Comparison of ENCODE assay signal across 21 mouse cellular contexts in genomic region chr8:118539559-118539819, GRCm38 (mm10).
DNase-seq lines count a peak whose midpoint lies in the region; ATAC-seq and TF ChIP-seq lines count a peak whose summit lies in the region.
"Had no signal": no experiment of that assay in that cellular context is flagged by ENCODE, and none has a peak within 500 bp of the region (broad histone marks: within the 10 kb centered on the region; RNA-seq: fewer than 3 reads in every experiment).

No protein-coding gene starts in this region.

- no peak for DNase-seq in midbrain, postnatal 0 days (ENCODE audit: low spot score)
- DNase-seq in brain, embryonic 14.5 days (ENCODE audit: low read depth), result peak; percentile 52
- DNase-seq in embryo, embryonic 11 days, result peak; percentile 16
- DNase-seq: adrenal gland, adult 2 months; adrenal gland, postnatal 25 days; cerebellum, adult 2 months; cerebellum, postnatal 10 days; gastrocnemius, postnatal 10 days; heart, adult 18-20 months; heart, postnatal 14 days; kidney, adult 11 months had no signal

- H3K4me2 ChIP-seq in forebrain, embryonic 15.5 days (replicated peaks), result no peak overlapping the region
- no peak overlapping the region for H3K4me2 ChIP-seq in forebrain, embryonic 13.5 days
- no peak overlapping the region for H3K4me2 ChIP-seq in midbrain, embryonic 13.5 days (replicated peaks)
- no peak overlapping the region for H3K4me2 ChIP-seq in midbrain, postnatal 0 days (ENCODE audit: low read depth, low read length, poor library complexity, severe bottlenecking)
- no peak overlapping the region for H3K4me2 ChIP-seq in kidney, embryonic 15.5 days
- H3K4me2 ChIP-seq: forebrain, embryonic 12.5 days; heart, embryonic 11.5 days; heart, embryonic 15.5 days; hindbrain, embryonic 15.5 days had no signal

- ATAC-seq in forebrain, embryonic 15.5 days (replicated peaks), result no peak
- ATAC-seq in forebrain, embryonic 13.5 days, result no peak
- ATAC-seq in midbrain, embryonic 13.5 days, result 0 out of 2 replicates have a peak, but pooled peaks have one; percentile 3
- no peak for ATAC-seq in midbrain, postnatal 0 days (ENCODE audit: low FRiP score)
- no peak for ATAC-seq in kidney, embryonic 15.5 days (replicated peaks; ENCODE audit: low FRiP score)
- ATAC-seq: Patski had no signal

- TF ChIP-seq POLR2A in brain, embryonic 14.5 days (IDR thresholded peaks at IDR 0.05; ENCODE audit: borderline replicate concordance, extremely low read depth, insufficient read depth, insufficient read length, poor library complexity, severe bottlenecking), result no peak

- H3K27me3 ChIP-seq in forebrain, embryonic 15.5 days, result no peaks in the 10 kb centered on the region
- H3K27me3 ChIP-seq in forebrain, embryonic 13.5 days, result no peaks in the 10 kb centered on the region
- H3K27me3 ChIP-seq in midbrain, embryonic 13.5 days, result peaks cover 80% of the 10 kb centered on the region
- no peaks in the 10 kb centered on the region for H3K27me3 ChIP-seq in midbrain, postnatal 0 days (ENCODE audit: insufficient read depth, low read length)
- no peaks in the 10 kb centered on the region for H3K27me3 ChIP-seq in kidney, embryonic 15.5 days
- H3K27me3 ChIP-seq: CH12.LX; forebrain, embryonic 12.5 days; heart, embryonic 15.5 days; Patski had no signal

- no peak for TF ChIP-seq CTCF in midbrain, postnatal 0 days (IDR thresholded peaks at IDR 0.05)
- no peak for TF ChIP-seq CTCF in brain, embryonic 14.5 days (IDR thresholded peaks at IDR 0.05; ENCODE audit: borderline replicate concordance, extremely low read depth, insufficient read depth, insufficient read length)

- H3K36me3 ChIP-seq in forebrain, embryonic 15.5 days, result no peaks in the 10 kb centered on the region
- H3K36me3 ChIP-seq in forebrain, embryonic 13.5 days (ENCODE audit: poor library complexity, severe bottlenecking), result no peaks in the 10 kb centered on the region
- no peaks in the 10 kb centered on the region for H3K36me3 ChIP-seq in midbrain, embryonic 13.5 days
- no peaks in the 10 kb centered on the region for H3K36me3 ChIP-seq in midbrain, postnatal 0 days (ENCODE audit: insufficient read depth, low read length)
- no peaks in the 10 kb centered on the region for H3K36me3 ChIP-seq in kidney, embryonic 15.5 days
- H3K36me3 ChIP-seq: forebrain, embryonic 12.5 days; heart, embryonic 15.5 days; hindbrain, embryonic 15.5 days had no signal

- peak overlapping the region; percentile 55 for H3K27ac ChIP-seq in forebrain, embryonic 15.5 days (replicated peaks)
- no peak overlapping the region for H3K27ac ChIP-seq in forebrain, embryonic 13.5 days
- no peak overlapping the region for H3K27ac ChIP-seq in midbrain, embryonic 13.5 days
- H3K27ac ChIP-seq in midbrain, postnatal 0 days (ENCODE audit: low read depth, low read length), result no peak overlapping the region
- H3K27ac ChIP-seq in kidney, embryonic 15.5 days, result no peak overlapping the region
- H3K27ac ChIP-seq: forebrain, embryonic 12.5 days; heart, embryonic 15.5 days; hindbrain, embryonic 15.5 days had no signal

- peaks cover 29% of the 10 kb centered on the region for H3K4me1 ChIP-seq in forebrain, embryonic 15.5 days
- peaks cover 12% of the 10 kb centered on the region; the same call in 1 of the 2 replicates for H3K4me1 ChIP-seq in forebrain, embryonic 13.5 days
- peaks cover 12% of the 10 kb centered on the region for H3K4me1 ChIP-seq in midbrain, embryonic 13.5 days (replicated peaks)
- H3K4me1 ChIP-seq in midbrain, postnatal 0 days (ENCODE audit: insufficient read depth, low read length), result no peaks in the 10 kb centered on the region
- no peaks in the 10 kb centered on the region for H3K4me1 ChIP-seq in kidney, embryonic 15.5 days

- no peaks in the 10 kb centered on the region for H3K9me3 ChIP-seq in forebrain, embryonic 15.5 days
- no peaks in the 10 kb centered on the region for H3K9me3 ChIP-seq in forebrain, embryonic 13.5 days (replicated peaks)
- H3K9me3 ChIP-seq in midbrain, embryonic 13.5 days, result no peaks in the 10 kb centered on the region
- no peaks in the 10 kb centered on the region for H3K9me3 ChIP-seq in midbrain, postnatal 0 days (ENCODE audit: low read length)
- H3K9me3 ChIP-seq in kidney, embryonic 15.5 days (replicated peaks), result no peaks in the 10 kb centered on the region
- H3K9me3 ChIP-seq: forebrain, embryonic 12.5 days; heart, embryonic 15.5 days; hindbrain, embryonic 15.5 days had no signal

- no peak overlapping the region for H3K4me3 ChIP-seq in forebrain, embryonic 15.5 days
- no peak overlapping the region for H3K4me3 ChIP-seq in forebrain, embryonic 13.5 days
- H3K4me3 ChIP-seq in midbrain, embryonic 13.5 days (replicated peaks), result no peak overlapping the region
- no peak overlapping the region for H3K4me3 ChIP-seq in midbrain, postnatal 0 days (ENCODE audit: low read depth, low read length)
- no peak overlapping the region for H3K4me3 ChIP-seq in kidney, embryonic 15.5 days (replicated peaks)
- H3K4me3 ChIP-seq: forebrain, embryonic 12.5 days; heart, embryonic 15.5 days; hindbrain, embryonic 15.5 days had no signal

- H3K9ac ChIP-seq in forebrain, embryonic 15.5 days (replicated peaks), result no peak overlapping the region
- no peak overlapping the region for H3K9ac ChIP-seq in forebrain, embryonic 13.5 days
- H3K9ac ChIP-seq in midbrain, embryonic 13.5 days (replicated peaks), result no peak overlapping the region
- H3K9ac ChIP-seq in midbrain, postnatal 0 days (replicated peaks; ENCODE audit: low read length, poor library complexity, severe bottlenecking), result no peak overlapping the region
- no peak overlapping the region for H3K9ac ChIP-seq in kidney, embryonic 15.5 days
- H3K9ac ChIP-seq: forebrain, embryonic 12.5 days; heart, embryonic 15.5 days; hindbrain, embryonic 15.5 days had no signal

- 5% methylated on average over 5 of the region's 5 CpGs for WGBS in forebrain, embryonic 15.5 days
- WGBS in forebrain, embryonic 13.5 days, result 15% methylated on average over 5 of the region's 5 CpGs
- 14% methylated on average over 5 of the region's 5 CpGs for WGBS in midbrain, embryonic 13.5 days
- 13% methylated on average over 5 of the region's 5 CpGs for WGBS in midbrain, postnatal 0 days
- 39% methylated on average over 5 of the region's 5 CpGs for WGBS in kidney, embryonic 15.5 days
